Mouse (Mus musculus) lung, embryonic 15.5 days (tissue): ENCODE measurements around the gene Ephb1. TPM values are rescaled to one million over a fixed set of nuclear protein-coding genes. Genes with fewer than 3 reads are reported as not detected.

Source experiments
- ATAC-seq: fragments of 200-750 bp; cut with Nextera tagmentation; 2 replicates; pipeline ENCODE4 v1.8.0; 2017; ENCODE audit warnings: moderate number of reproducible peaks, borderline replicate concordance; ENCODE audit not compliant: low FRiP score, low TSS enrichment; ENCODE audit errors: extremely low read depth
- H3K27ac ChIP-seq: fragments of 300-500 bp; sonication (generic); 2 replicates; pipeline ENCODE4 v1.5.1; 2015; ENCODE audit warnings: moderate library complexity, mild to moderate bottlenecking, inconsistent platforms
- H3K27me3 ChIP-seq: fragments of 300-500 bp; sonication (generic); 2 replicates; pipeline ENCODE4 v1.6.1; 2015; ENCODE audit warnings: inconsistent platforms
- H3K36me3 ChIP-seq: fragments of 300-500 bp; sonication (generic); 2 replicates; pipeline ENCODE4 v1.6.1; 2015; ENCODE audit warnings: inconsistent platforms
- H3K4me1 ChIP-seq: fragments of 300-500 bp; sonication (generic); 2 replicates; pipeline ENCODE4 v1.6.1; 2015; ENCODE audit warnings: inconsistent platforms
- H3K4me2 ChIP-seq: fragments of 300-500 bp; sonication (generic); 2 replicates; pipeline ENCODE4 v1.6.1; 2015; ENCODE audit warnings: inconsistent platforms, mild to moderate bottlenecking, moderate library complexity
- H3K4me3 ChIP-seq: fragments of 300-500 bp; sonication (generic); 2 replicates; pipeline ENCODE4 v1.5.1; 2015; ENCODE audit warnings: mild to moderate bottlenecking, inconsistent platforms
- H3K9ac ChIP-seq: fragments of 300-500 bp; sonication (generic); 2 replicates; pipeline ENCODE4 v1.6.1; 2015; ENCODE audit warnings: inconsistent platforms
- H3K9me3 ChIP-seq: fragments of 300-500 bp; sonication (generic); 2 replicates; pipeline ENCODE4 v1.6.1; 2016; ENCODE audit warnings: inconsistent platforms
- WGBS: fragments of 180-500 bp; shearing (Covaris S2); methylation state at CpG from one replicate; pipeline ENCODE4 v1.1.7; 2015; 5-methylcytosine and 5-hydroxymethylcytosine counted together
- polyA plus RNA-seq: library from polyadenylated mRNA; unstranded; fragments of >200 nt; fragmentation: Nextera tagmentation; extraction: Ambion mirVana; gene quantifications from 2 replicates; pipeline ENCODE4 v1.2.1, GENCODE M21; 2015

Ephb1 gene
- polyA plus RNA-seq, 1 experiment from 2014 or later: 1.8 TPM

GRCm38 (mm10) chr9:102330266-102331060, 24.0 kb downstream of the Ephb1 start:
- 89% methylated on average over 16 of the region's 16 CpGs for WGBS
- no peak for ATAC-seq
- H3K27me3 ChIP-seq: no peaks in the 10 kb centered on the region

DNA sequence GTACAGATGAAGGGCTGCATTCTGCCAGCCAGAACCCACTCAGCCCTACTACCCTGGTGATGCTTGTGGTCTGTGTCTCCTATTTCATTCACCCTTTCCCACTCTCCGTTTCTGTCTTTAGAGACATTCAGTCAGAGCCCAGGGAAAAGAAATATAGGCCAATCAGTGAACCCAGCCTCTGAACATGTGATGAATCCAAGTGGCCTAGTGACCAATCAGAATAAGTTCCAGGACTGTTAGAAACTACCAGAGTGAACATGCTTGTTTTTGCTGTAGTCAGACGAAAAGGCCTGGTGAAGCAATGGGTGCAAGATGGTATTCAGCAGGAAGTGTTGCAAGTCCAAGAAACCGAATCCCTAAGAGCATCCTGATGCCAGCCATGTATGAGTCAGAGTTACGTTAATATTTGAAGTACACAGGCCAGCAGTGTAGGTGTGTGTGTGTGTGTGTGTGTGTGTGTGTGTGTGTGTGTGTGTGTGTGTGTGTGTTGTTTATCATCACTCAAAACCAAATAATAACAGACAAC, 26.8 kb downstream of the Ephb1 start:
- H3K36me3 ChIP-seq: no peaks in the 10 kb centered on the region
- no peaks in the 10 kb centered on the region for H3K9me3 ChIP-seq
- no peaks in the 10 kb centered on the region for H3K27me3 ChIP-seq
- 75% methylated on average over 4 of the region's 4 CpGs for WGBS
- no peak overlapping the region for H3K9ac ChIP-seq
- H3K4me1 ChIP-seq: no peaks in the 10 kb centered on the region
- H3K27ac ChIP-seq: no peak overlapping the region
- ATAC-seq: no peak
- H3K4me2 ChIP-seq: no peak overlapping the region
- H3K4me3 ChIP-seq: no peak overlapping the region

More at GRCm38 (mm10) chr9:102330266-102331060, 24.0 kb downstream of the Ephb1 start:
- H3K9ac ChIP-seq: no peak overlapping the region
- H3K4me1 ChIP-seq: no peaks in the 10 kb centered on the region
- H3K27ac ChIP-seq: no peak overlapping the region
- H3K9me3 ChIP-seq: no peaks in the 10 kb centered on the region
- H3K4me2 ChIP-seq: no peak overlapping the region
- no peaks in the 10 kb centered on the region for H3K36me3 ChIP-seq
- H3K4me3 ChIP-seq: no peak overlapping the region

GRCm38 (mm10) chr9:102315436-102315835, 39.1 kb downstream of the Ephb1 start:
- no peak overlapping the region for H3K9ac ChIP-seq
- H3K4me2 ChIP-seq: no peak overlapping the region
- no peak overlapping the region for H3K4me3 ChIP-seq
- H3K4me1 ChIP-seq: no peaks in the 10 kb centered on the region
- no peaks in the 10 kb centered on the region for H3K36me3 ChIP-seq
- ATAC-seq: no peak
- no peaks in the 10 kb centered on the region for H3K27me3 ChIP-seq
- H3K9me3 ChIP-seq: no peaks in the 10 kb centered on the region
- 88% methylated on average over 6 of the region's 6 CpGs for WGBS
- no peak overlapping the region for H3K27ac ChIP-seq

DNA sequence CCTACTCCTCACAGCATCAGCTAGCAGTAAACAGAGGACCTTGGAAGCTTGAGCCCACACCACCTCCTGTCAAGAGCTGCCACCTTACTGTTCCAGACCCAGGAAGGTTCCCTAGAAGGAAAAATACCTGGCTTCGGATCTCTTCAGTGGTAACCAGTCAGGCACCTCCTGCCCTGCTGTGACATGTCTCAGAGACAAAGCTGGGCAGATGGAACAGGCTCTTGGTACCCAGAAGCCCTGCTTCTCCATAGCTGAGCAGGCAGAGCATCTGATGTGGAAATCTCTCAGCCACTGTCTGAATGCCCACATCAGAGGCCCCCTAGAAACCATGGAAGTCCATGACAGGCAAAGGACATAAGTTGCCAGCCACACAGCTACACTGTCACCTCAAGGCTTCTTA, 39.7 kb downstream of the Ephb1 start:
- Histone ChIP-seq H3K4me1 (no peaks in the 10 kb centered on the region), H3K4me3 (no peak overlapping the region), H3K9ac (no peak overlapping the region), H3K9me3 (no peaks in the 10 kb centered on the region), H3K36me3 (no peaks in the 10 kb centered on the region), H3K27ac (no peak overlapping the region), H3K4me2 (no peak overlapping the region), H3K27me3 (no peaks in the 10 kb centered on the region)
- WGBS: 77% methylated on average over 1 of the region's 1 CpGs
- no peak for ATAC-seq

- no peak for ATAC-seq
- H3K27ac ChIP-seq: peak overlapping the region; percentile 63
- H3K36me3 ChIP-seq: no peaks in the 10 kb centered on the region
- H3K9ac ChIP-seq: no peak overlapping the region
- no peaks in the 10 kb centered on the region for H3K27me3 ChIP-seq
- no peak overlapping the region for H3K4me2 ChIP-seq
- no peak overlapping the region for H3K4me3 ChIP-seq
- no peaks in the 10 kb centered on the region for H3K9me3 ChIP-seq
- WGBS: 35% methylated on average over 3 of the region's 3 CpGs
- peaks cover 14% of the 10 kb centered on the region; the same call in 1 of the 2 replicates for H3K4me1 ChIP-seq
These were observed 44.1 kb downstream of the Ephb1 start for GRCm38 (mm10) chr9:102310431-102310830.

- Histone ChIP-seq H3K9me3 (no peaks in the 10 kb centered on the region), H3K27ac (no peak overlapping the region), H3K4me3 (no peak overlapping the region), H3K36me3 (no peaks in the 10 kb centered on the region), H3K9ac (no peak overlapping the region), H3K4me2 (no peak overlapping the region), H3K4me1 (peaks cover 14% of the 10 kb centered on the region; the same call in 1 of the 2 replicates), H3K27me3 (no peaks in the 10 kb centered on the region)
- no peak for ATAC-seq
- 90% methylated on average over 7 of the region's 7 CpGs for WGBS
These were observed 45.2 kb downstream of the Ephb1 start for GRCm38 (mm10) chr9:102309278-102309677.

GRCm38 (mm10) chr9:102307656-102308055, 46.8 kb downstream of the Ephb1 start:
- 49% methylated on average over 4 of the region's 4 CpGs for WGBS
- Histone ChIP-seq H3K36me3 (no peaks in the 10 kb centered on the region), H3K4me1 (peaks cover 14% of the 10 kb centered on the region; the same call in 1 of the 2 replicates), H3K4me3 (no peak overlapping the region), H3K4me2 (no peak overlapping the region), H3K9ac (no peak overlapping the region), H3K27ac (peak overlapping the region; percentile 54), H3K27me3 (no peaks in the 10 kb centered on the region), H3K9me3 (no peaks in the 10 kb centered on the region)
- ATAC-seq: no peak

DNA sequence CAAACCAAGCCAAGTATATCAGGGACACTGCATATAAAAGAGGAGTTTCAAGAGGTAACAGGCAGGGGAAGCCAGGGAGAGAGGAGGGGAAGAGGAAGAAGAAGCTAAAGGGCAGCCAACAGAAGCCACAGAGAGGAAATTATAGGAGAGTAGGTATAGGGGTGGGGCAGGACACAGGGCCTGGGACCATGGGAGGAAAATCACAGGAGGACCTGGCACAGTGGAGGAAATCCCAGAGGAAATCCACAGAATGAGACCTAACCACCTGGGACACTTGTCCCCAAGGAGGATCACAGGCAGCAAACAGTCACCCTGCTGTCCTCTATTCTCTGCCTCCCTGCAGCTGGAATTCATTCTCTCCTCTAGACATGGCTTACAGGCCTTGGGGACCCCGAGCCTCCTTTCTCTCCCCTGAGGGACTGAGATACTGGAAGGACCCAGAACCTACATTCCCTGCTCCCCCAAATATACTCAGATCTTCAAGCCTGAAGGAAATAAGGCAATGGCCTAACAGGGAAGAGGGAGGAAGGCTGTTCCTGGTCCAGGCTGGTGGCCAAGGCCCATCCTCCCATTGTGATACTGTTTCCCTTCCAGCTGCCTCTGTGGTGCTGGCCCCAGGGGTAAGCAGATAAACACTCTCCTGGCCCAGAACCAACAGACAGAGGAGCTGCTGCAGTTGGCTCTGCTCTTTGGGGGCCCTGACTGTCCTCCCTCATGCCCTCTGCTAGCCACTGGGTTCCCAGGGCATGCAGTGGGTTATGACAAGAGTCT, 47.7 kb downstream of the Ephb1 start:
- peaks cover 14% of the 10 kb centered on the region; the same call in 1 of the 2 replicates for H3K4me1 ChIP-seq
- peak; percentile 74 for ATAC-seq
- H3K9ac ChIP-seq: no peak overlapping the region
- H3K27me3 ChIP-seq: no peaks in the 10 kb centered on the region
- no peak overlapping the region for H3K4me3 ChIP-seq
- no peaks in the 10 kb centered on the region for H3K9me3 ChIP-seq
- H3K4me2 ChIP-seq: no peak overlapping the region
- WGBS: 62% methylated on average over 1 of the region's 1 CpGs
- H3K27ac ChIP-seq: peak overlapping the region; percentile 76
- H3K36me3 ChIP-seq: no peaks in the 10 kb centered on the region

- Histone ChIP-seq H3K27ac (no peak overlapping the region; the same call in 1 of the 2 replicates), H3K4me2 (no peak overlapping the region), H3K4me3 (no peak overlapping the region), H3K27me3 (no peaks in the 10 kb centered on the region), H3K4me1 (peaks cover 14% of the 10 kb centered on the region; the same call in 1 of the 2 replicates), H3K36me3 (no peaks in the 10 kb centered on the region), H3K9me3 (no peaks in the 10 kb centered on the region), H3K9ac (no peak overlapping the region)
- 78% methylated on average over 7 of the region's 7 CpGs for WGBS
- ATAC-seq: no peak
These were observed 48.9 kb downstream of the Ephb1 start for GRCm38 (mm10) chr9:102305432-102306100.

- Histone ChIP-seq H3K27ac (no peak overlapping the region), H3K36me3 (no peaks in the 10 kb centered on the region), H3K27me3 (no peaks in the 10 kb centered on the region), H3K9me3 (no peaks in the 10 kb centered on the region), H3K4me3 (no peak overlapping the region), H3K4me2 (no peak overlapping the region), H3K9ac (no peak overlapping the region), H3K4me1 (peaks cover 14% of the 10 kb centered on the region; the same call in 1 of the 2 replicates)
- WGBS: 18% methylated on average over 3 of the region's 3 CpGs
- no peak for ATAC-seq
These were observed 49.7 kb downstream of the Ephb1 start for GRCm38 (mm10) chr9:102304796-102305195.

DNA sequence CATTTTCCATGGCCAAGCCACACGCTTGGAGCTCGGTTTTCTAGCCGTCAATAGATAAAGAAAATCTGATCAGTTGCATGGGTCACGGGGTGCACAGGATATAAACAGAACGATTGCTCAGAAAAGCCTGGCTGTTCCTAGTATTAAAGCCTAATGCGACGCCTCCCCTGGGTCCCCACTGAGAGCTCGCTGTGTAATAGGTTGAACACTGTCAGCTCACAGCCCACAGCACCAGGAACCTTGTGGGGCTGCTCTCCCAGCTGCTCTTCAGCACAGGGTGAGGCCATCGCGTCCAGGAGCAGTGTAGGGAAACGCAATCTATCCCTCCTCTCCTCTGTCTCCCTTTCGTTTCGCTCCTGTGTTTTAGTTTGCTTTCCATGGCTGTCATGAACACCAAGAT, 50.6 kb downstream of the Ephb1 start:
- ATAC-seq: no peak
- Histone ChIP-seq H3K9me3 (no peaks in the 10 kb centered on the region), H3K4me2 (no peak overlapping the region), H3K27me3 (no peaks in the 10 kb centered on the region), H3K4me3 (no peak overlapping the region), H3K36me3 (no peaks in the 10 kb centered on the region), H3K9ac (no peak overlapping the region), H3K4me1 (peaks cover 14% of the 10 kb centered on the region; the same call in 1 of the 2 replicates), H3K27ac (no peak overlapping the region)
- WGBS: 54% methylated on average over 13 of the region's 13 CpGs
